Mouse (Mus musculus) intestine, postnatal 0 days (tissue): ENCODE data around the gene Uchl4. TPM values are rescaled to one million over a fixed set of nuclear protein-coding genes. Genes with fewer than 3 reads are reported as not detected.

Experiments
- ATAC-seq: fragments of 200-750 bp; cut with Nextera tagmentation; 2 replicates; pipeline ENCODE4 v1.8.0; 2017; ENCODE audit warnings: mild to moderate bottlenecking, moderate TSS enrichment, moderate library complexity
- H3K27ac ChIP-seq: fragments of 300-500 bp; sonication (generic); 2 replicates; pipeline ENCODE4 v1.5.1; 2014; ENCODE audit warnings: mild to moderate bottlenecking, low read depth, low read length, moderate library complexity
- H3K27me3 ChIP-seq: fragments of 300-500 bp; sonication (generic); replicated peaks from 2 replicates; pipeline ENCODE4 v1.6.1; 2014; ENCODE audit warnings: low read length, mixed read lengths; ENCODE audit not compliant: control insufficient read depth, insufficient read depth
- H3K36me3 ChIP-seq: fragments of 300-500 bp; sonication (generic); 2 replicates; pipeline ENCODE4 v1.6.1; 2014; ENCODE audit warnings: mild to moderate bottlenecking, moderate library complexity; ENCODE audit not compliant: control insufficient read depth, insufficient read depth
- H3K4me1 ChIP-seq: fragments of 300-500 bp; sonication (generic); replicated peaks from 2 replicates; pipeline ENCODE4 v1.6.1; 2014; ENCODE audit warnings: antibody characterized with exemption, low read length, mixed read lengths; ENCODE audit not compliant: control insufficient read depth, insufficient read depth
- H3K4me2 ChIP-seq: fragments of 300-500 bp; sonication (generic); replicated peaks from 2 replicates; pipeline ENCODE4 v1.6.1; 2014; ENCODE audit warnings: low read depth, mild to moderate bottlenecking, moderate library complexity
- H3K4me3 ChIP-seq: fragments of 300-500 bp; sonication (generic); 2 replicates; pipeline ENCODE4 v1.5.1; 2014; ENCODE audit warnings: low read depth, low read length
- H3K9ac ChIP-seq: fragments of 300-500 bp; sonication (generic); 2 replicates; pipeline ENCODE4 v1.6.1; 2014; ENCODE audit warnings: mild to moderate bottlenecking, low read depth, low read length
- H3K9me3 ChIP-seq: fragments of 300-500 bp; sonication (generic); 2 replicates; pipeline ENCODE4 v1.6.1; 2016; ENCODE audit warnings: mixed run types; ENCODE audit not compliant: control insufficient read depth
- CTCF ChIP-seq: sonication (generic); IDR thresholded peaks from 2 replicates; pipeline ENCODE4 v1.5.1; 2016; ENCODE audit warnings: low read depth, mild to moderate bottlenecking, control low read depth, antibody characterized with exemption, moderate library complexity
- WGBS: fragments of 180-500 bp; shearing (Covaris S2); extraction: QIAGEN DNeasy Blood & Tissue Kit; methylation state at CpG from one replicate; pipeline ENCODE4 v1.1.7; 2014; 5-methylcytosine and 5-hydroxymethylcytosine counted together
- polyA plus RNA-seq: library from polyadenylated mRNA; unstranded; fragments of >200 nt; fragmentation: Nextera tagmentation; extraction: Ambion mirVana; gene quantifications from 2 replicates; pipeline ENCODE4 v1.2.1, GENCODE M21; 2015

The Uchl4 gene
- polyA plus RNA-seq, 1 experiment from 2014 or later: 2.0 TPM

DNA sequence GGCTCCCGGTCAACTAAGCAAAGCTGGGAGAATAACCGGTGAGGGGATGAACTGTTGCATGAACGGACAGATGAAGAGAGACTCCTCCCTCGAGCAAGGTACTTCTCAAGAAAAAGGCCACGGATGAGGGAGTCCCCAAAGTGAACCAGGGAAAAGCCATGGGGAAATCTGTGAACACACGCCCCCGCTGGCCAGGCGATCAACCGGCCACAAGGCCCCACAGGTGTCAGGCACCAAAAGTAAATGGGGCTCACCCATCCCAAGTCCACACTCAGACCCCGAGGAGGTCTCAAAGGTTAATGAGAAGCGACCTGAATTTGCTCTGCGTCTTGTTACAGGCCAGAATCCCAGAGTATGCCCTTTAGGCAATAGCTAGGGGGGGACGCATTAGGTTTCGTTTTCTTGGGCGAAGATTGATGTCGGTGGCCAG lies 17.6 kb downstream of the Uchl4 start:
- Histone ChIP-seq H3K9me3 (no peaks in the 10 kb centered on the region), H3K27ac (peak overlapping the region; percentile 92), H3K4me1 (no peaks in the 10 kb centered on the region), H3K4me3 (peak overlapping the region; percentile 99), H3K27me3 (no peaks in the 10 kb centered on the region), H3K36me3 (no peaks in the 10 kb centered on the region; the same call in 1 of the 2 replicates), H3K9ac (peak overlapping the region; percentile 87), H3K4me2 (peak overlapping the region; percentile 77)
- peak; percentile 22 for TF ChIP-seq CTCF
- WGBS: 0% methylated on average over 16 of the region's 16 CpGs
- no peak for ATAC-seq

DNA sequence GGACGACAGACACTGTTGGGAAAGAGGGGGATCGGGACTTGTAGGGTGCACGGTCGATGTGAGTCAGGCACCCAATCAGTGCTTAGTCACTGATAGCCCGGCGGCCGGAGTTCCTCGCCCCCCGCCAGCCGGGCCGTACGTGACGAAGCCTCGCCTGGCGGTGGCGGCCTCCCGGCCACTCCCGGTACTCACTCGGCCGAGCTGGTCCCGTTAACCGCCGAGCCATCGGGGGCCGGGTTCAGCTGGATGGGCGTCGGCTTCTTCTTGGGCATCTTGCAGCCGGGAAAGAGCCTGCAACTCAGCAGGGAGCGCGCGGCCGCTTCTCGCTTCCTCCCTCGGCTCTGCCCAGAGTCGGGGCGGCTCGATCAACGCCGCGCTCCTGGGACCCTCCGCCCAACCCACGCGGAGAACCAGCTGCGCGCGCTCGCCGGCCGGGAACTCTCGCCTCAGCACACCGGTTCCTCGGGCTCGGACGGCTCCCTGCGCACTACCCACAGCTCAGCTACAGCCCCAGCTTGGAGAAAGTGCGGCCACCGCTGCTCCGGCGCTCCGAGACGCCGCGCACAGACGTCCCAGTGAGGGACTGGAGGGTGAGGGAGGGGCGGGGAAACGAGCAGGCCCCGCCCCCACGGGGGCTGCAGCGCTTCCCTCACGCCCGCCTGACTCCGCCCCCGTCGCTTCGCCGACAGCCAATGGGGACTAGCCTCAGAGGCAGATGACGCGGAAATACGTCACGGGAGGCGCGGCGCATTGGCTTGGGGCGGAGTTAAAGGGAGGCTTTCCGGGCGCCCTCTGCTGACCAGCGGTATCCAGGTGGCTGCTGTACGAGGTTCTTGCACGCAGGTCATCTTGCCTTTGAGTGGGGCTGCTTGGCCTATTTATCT lies 18.3 kb downstream of the Uchl4 start, which contains the start of gene Map2k1:
Map2k1 (minus strand) TSS at position 611 of the 884 bp plus-strand sequence.
- H3K27me3 ChIP-seq: no peaks in the 10 kb centered on the region
- H3K9me3 ChIP-seq: no peaks in the 10 kb centered on the region
- peak within 1 kb of the TSS; percentile 99 for H3K4me3 ChIP-seq
- ATAC-seq: peak; percentile 95
- H3K36me3 ChIP-seq: no peaks in the 10 kb centered on the region; the same call in 1 of the 2 replicates
- peak; percentile 94 for TF ChIP-seq CTCF
- WGBS: under 1% methylated on average over 82 of the region's 89 CpGs
- H3K4me2 ChIP-seq: peak within 1 kb of the TSS; percentile 77
- peak within 1 kb of the TSS; percentile 92 for H3K27ac ChIP-seq
- peak within 1 kb of the TSS; percentile 87 for H3K9ac ChIP-seq
- H3K4me1 ChIP-seq: no peaks in the 10 kb centered on the region

DNA sequence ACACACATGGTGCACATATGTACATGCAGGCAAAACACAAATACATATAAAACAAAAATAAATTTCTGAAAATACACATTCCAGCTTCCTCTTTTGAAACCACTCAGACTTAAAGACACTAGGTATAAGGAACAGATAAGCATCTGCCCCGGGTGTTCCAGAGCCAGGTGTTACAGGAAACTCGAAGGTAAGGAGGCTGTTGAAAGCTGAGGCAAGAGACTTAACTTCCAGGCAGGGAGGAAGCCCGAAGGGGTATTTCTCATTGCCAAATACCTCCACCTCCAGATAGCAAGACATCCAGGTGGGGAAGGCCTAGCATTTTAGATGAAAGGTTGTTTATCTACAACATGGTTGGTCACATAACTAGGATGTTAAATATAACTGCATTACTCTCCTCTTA lies 20.4 kb downstream of the Uchl4 start:
- no peak overlapping the region for H3K4me2 ChIP-seq
- WGBS: 61% methylated on average over 3 of the region's 3 CpGs

DNA sequence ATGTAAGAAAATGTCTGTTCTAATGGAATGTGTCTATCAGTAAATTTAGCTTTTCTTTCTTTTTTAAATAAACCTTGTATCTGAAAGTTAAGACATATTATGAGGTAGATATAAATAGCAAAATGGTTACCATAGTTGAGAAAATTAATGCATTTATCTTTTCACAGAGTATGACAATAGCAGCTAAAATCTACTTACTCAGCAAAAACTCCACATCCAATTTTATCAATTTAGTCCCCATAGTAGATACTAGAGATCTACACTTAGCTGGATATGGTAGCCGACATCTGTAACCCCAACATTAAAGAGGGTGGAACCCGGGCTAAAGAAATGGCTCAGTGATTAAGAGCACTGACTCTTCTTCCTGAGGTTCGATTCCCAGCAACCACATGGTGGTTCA lies 21.2 kb downstream of the Uchl4 start:
- H3K4me2 ChIP-seq: no peak overlapping the region
- no peaks in the 10 kb centered on the region for H3K9me3 ChIP-seq
- no peak for ATAC-seq
- no peaks in the 10 kb centered on the region for H3K27me3 ChIP-seq
- no peak overlapping the region for H3K27ac ChIP-seq
- H3K4me1 ChIP-seq: no peaks in the 10 kb centered on the region
- 92% methylated on average over 3 of the region's 3 CpGs for WGBS
- no peak for TF ChIP-seq CTCF
- no peaks in the 10 kb centered on the region for H3K36me3 ChIP-seq
- H3K4me3 ChIP-seq: no peak overlapping the region
- no peak overlapping the region for H3K9ac ChIP-seq

More for the DNA sequence above, 20.4 kb downstream of the Uchl4 start:
- Histone ChIP-seq H3K9ac (no peak overlapping the region), H3K4me1 (no peaks in the 10 kb centered on the region), H3K36me3 (no peaks in the 10 kb centered on the region), H3K27me3 (no peaks in the 10 kb centered on the region), H3K4me3 (no peak overlapping the region), H3K9me3 (no peaks in the 10 kb centered on the region), H3K27ac (no peak overlapping the region)
- no peak for TF ChIP-seq CTCF
- ATAC-seq: no peak

DNA sequence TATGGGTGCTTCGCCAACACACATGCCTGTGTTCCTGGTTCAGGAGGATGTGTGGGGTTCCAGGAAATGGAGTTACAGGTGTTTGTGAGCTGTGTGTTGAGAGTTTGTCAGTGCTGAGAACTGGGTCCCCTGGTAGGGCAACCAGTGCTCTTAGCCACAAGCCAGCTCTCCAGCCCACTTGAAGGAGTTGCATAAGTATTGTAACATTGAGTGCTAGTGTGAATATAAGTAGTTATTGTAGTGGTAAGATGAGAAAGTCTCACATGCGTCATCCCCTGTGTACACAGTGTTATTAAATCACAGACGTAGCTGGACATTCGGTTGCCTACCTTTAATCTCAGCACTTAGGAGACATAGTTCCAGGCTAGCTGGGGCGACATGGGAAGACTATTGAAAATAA lies 24.9 kb downstream of the Uchl4 start:
- WGBS: 82% methylated on average over 5 of the region's 5 CpGs
- Histone ChIP-seq H3K4me3 (no peak overlapping the region), H3K9ac (no peak overlapping the region), H3K4me1 (no peaks in the 10 kb centered on the region), H3K36me3 (no peaks in the 10 kb centered on the region), H3K27ac (no peak overlapping the region), H3K9me3 (no peaks in the 10 kb centered on the region), H3K4me2 (no peak overlapping the region), H3K27me3 (no peaks in the 10 kb centered on the region)
- no peak for ATAC-seq
- TF ChIP-seq CTCF: no peak

DNA sequence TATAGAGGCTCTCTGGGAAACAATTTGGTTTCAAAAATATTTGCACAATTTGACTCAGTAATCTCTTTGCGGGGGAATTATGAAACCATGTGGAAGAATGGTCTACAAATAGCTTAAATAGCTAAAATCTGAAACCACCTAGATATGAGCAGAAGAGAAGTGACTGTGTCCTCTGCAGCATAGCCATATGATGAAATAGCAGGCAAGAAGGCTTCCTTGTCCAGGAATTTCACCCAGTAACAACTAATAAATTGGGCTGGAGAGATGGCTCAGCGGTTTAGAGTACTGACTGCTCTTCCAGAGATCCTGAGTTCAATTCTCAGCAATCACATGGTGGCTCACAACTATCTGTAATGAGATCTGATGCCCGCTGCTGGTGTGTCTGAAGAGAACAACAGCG lies 26.0 kb downstream of the Uchl4 start:
- TF ChIP-seq CTCF: no peak
- 84% methylated on average over 4 of the region's 4 CpGs for WGBS
- no peak for ATAC-seq
- H3K9ac ChIP-seq: no peak overlapping the region
- no peaks in the 10 kb centered on the region for H3K4me1 ChIP-seq
- H3K36me3 ChIP-seq: no peaks in the 10 kb centered on the region
- H3K27me3 ChIP-seq: no peaks in the 10 kb centered on the region
- no peak overlapping the region for H3K4me3 ChIP-seq
- no peak overlapping the region for H3K27ac ChIP-seq
- no peaks in the 10 kb centered on the region for H3K9me3 ChIP-seq
- no peak overlapping the region for H3K4me2 ChIP-seq
